Mouse (Mus musculus) midbrain, embryonic 14.5 days (tissue): Measurements from ENCODE around the gene Gm42417. TPM values are rescaled to one million over a fixed set of nuclear protein-coding genes. Genes with fewer than 3 reads are reported as not detected.

Experiments used
- ATAC-seq: fragments of 200-750 bp; cut with Nextera tagmentation; 2 replicates; pipeline ENCODE4 v1.8.0; 2017; ENCODE audit warnings: moderate number of reproducible peaks, moderate library complexity; ENCODE audit not compliant: low FRiP score, low TSS enrichment
- DNase-seq: peaks from one replicate; pipeline ENCODE4 v3.0.0-alpha.2; 2015
- H3K27ac ChIP-seq: fragments of 300-500 bp; sonication (generic); replicated peaks from 2 replicates; pipeline ENCODE4 v1.5.1; 2014; ENCODE audit warnings: mild to moderate bottlenecking, low read depth, low read length, moderate library complexity
- H3K27me3 ChIP-seq: fragments of 300-500 bp; sonication (generic); 2 replicates; pipeline ENCODE4 v1.6.1; 2014; ENCODE audit warnings: low read length, control low read depth, mixed read lengths; ENCODE audit not compliant: control insufficient read depth, insufficient read depth
- H3K36me3 ChIP-seq: fragments of 300-500 bp; sonication (generic); 2 replicates; pipeline ENCODE4 v1.6.1; 2014; ENCODE audit warnings: low read length, control low read depth; ENCODE audit not compliant: control insufficient read depth, insufficient read depth
- H3K4me1 ChIP-seq: fragments of 300-500 bp; sonication (generic); 2 replicates; pipeline ENCODE4 v1.6.1; 2014; ENCODE audit warnings: mild to moderate bottlenecking, antibody characterized with exemption, low read length, control low read depth; ENCODE audit not compliant: control insufficient read depth, insufficient read depth
- H3K4me2 ChIP-seq: fragments of 300-500 bp; sonication (generic); 2 replicates; pipeline ENCODE4 v1.6.1; 2014; ENCODE audit warnings: mild to moderate bottlenecking, low read length, moderate library complexity
- H3K4me3 ChIP-seq: fragments of 300-500 bp; sonication (generic); replicated peaks from 2 replicates; pipeline ENCODE4 v1.5.1; 2014; ENCODE audit warnings: low read depth, low read length
- H3K9ac ChIP-seq: fragments of 300-500 bp; sonication (generic); replicated peaks from 2 replicates; pipeline ENCODE4 v1.6.1; 2014; ENCODE audit warnings: mild to moderate bottlenecking, low read length, moderate library complexity
- H3K9me3 ChIP-seq: fragments of 300-500 bp; sonication (generic); 2 replicates; pipeline ENCODE4 v1.6.1; 2016; ENCODE audit warnings: low read length, control low read depth, mixed read lengths; ENCODE audit not compliant: control insufficient read depth
- WGBS: fragments of 180-500 bp; shearing (Covaris S2); extraction: QIAGEN DNeasy Blood & Tissue Kit; methylation state at CpG from one replicate; pipeline ENCODE4 v1.1.7; 2014; 5-methylcytosine and 5-hydroxymethylcytosine counted together
- polyA plus RNA-seq: library from polyadenylated mRNA; unstranded; fragments of >200 nt; fragmentation: Nextera tagmentation; extraction: Ambion mirVana; gene quantifications from 2 replicates; pipeline ENCODE4 v1.2.1, GENCODE M21; 2014

Gene Gm42417
- polyA plus RNA-seq, 1 experiment from 2014 or later, result not detected

DNA sequence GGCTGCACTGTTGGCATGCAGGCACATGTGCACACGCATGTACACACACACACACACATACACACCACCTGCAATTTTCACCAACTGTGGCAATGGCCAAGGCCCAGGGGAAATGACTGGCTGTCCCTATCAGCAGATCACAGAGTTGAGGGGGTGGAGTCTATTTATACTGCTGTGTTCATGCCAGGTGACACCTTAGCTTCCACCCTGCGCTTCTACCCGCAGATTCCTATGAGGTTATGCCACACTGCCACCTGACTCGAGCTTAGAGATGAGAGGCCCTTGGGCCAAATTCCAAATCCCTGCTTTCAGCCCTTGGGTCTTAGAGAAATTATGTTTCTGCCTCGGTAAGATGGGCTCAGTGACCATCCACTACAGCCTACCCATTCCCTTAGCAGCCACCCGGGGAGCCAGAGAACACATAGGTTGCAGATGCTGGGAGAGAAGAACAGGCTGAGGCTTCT, 4.6 kb downstream of the Gm42417 start:
- peaks cover 17% of the 10 kb centered on the region for H3K36me3 ChIP-seq
- no peaks in the 10 kb centered on the region for H3K9me3 ChIP-seq
- H3K4me1 ChIP-seq, result no peaks in the 10 kb centered on the region
- H3K27me3 ChIP-seq, result no peaks in the 10 kb centered on the region
- ATAC-seq (no peak), DNase-seq (no peak)
- H3K4me2 ChIP-seq, result no peak overlapping the region
- no peak overlapping the region for H3K4me3 ChIP-seq
- no peak overlapping the region for H3K9ac ChIP-seq
- H3K27ac ChIP-seq, result no peak overlapping the region
- 81% methylated on average over 6 of the region's 6 CpGs for WGBS

DNA sequence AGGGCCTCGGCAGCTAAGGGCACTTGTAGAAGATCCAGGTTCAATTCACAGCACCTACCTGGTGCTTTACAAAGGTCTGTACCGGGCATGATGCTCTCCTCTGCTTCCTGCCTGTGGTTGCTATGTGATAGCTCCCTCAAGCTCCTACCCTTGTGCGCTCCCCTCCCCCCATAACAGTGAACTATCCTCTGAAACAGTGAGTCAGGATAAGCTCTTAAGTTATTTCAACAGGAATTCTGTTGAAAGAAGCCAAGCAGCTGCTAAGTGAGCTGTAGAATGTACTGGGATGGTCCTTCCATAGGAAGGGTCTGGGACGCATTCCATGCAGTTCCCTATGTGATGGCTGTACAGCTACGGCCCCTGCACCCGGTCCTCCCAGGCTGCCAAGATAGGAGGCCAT, 5.7 kb downstream of the Gm42417 start:
- Histone ChIP-seq H3K27ac (no peak overlapping the region), H3K36me3 (peaks cover 6% of the 10 kb centered on the region), H3K27me3 (no peaks in the 10 kb centered on the region), H3K4me2 (no peak overlapping the region), H3K9me3 (no peaks in the 10 kb centered on the region), H3K4me3 (no peak overlapping the region), H3K4me1 (no peaks in the 10 kb centered on the region), H3K9ac (no peak overlapping the region)
- no peak for ATAC-seq
- 86% methylated on average over 6 of the region's 6 CpGs for WGBS
- DNase-seq, result no peak

DNA sequence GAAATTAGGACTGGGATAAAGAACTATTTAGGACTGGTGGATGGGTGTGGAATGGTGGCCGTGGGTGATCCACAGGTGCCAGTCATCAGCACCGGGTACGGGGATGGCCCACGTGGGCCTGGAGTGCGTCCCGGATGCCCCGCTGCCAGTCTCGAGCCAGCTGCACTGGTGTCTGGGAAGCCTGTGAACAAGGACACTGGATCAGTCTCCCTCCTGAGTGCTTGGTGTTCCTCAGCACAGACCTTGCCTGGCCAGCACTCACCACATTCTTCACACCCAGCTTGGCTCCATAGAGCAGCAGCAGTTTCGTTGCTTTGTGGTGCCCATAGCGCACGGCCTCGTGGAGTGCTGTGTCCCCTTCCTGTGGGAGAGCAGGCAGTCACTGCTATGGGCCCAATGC, 7.8 kb downstream of the Gm42417 start:
- H3K4me1 ChIP-seq, result no peaks in the 10 kb centered on the region
- H3K9ac ChIP-seq, result no peak overlapping the region
- DNase-seq (no peak), ATAC-seq (no peak)
- H3K9me3 ChIP-seq, result no peaks in the 10 kb centered on the region
- H3K27ac ChIP-seq, result no peak overlapping the region
- no peak overlapping the region for H3K4me2 ChIP-seq
- 0 out of 2 replicates have a peak, but pooled peaks cover 2% of the 10 kb centered on the region for H3K36me3 ChIP-seq
- H3K27me3 ChIP-seq, result no peaks in the 10 kb centered on the region
- H3K4me3 ChIP-seq, result no peak overlapping the region
- 95% methylated on average over 12 of the region's 12 CpGs for WGBS

- H3K9me3 ChIP-seq, result no peaks in the 10 kb centered on the region
These were observed 8.3 kb downstream of the Gm42417 start for GRCm38 (mm10) chr1:36530962-36531361.

DNA sequence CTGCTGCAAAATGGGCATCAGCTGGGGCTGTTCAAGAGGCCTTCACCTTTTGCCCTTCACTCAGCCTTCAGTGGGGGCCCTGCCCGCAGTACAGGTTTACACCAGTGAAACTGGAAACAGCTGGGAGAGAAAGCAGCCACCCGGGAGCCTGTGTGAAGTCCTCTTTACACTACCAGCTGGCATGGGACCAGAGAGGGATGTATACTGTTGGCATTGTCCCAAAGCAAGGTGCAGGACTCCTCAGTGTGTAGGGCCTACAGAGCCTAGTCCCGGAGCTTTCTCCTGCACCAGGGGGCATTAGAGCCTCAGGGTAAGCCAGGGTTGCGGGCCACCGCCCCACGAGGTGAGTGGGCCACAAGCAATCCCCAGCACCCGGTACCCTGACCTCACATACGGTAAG, 8.7 kb downstream of the Gm42417 start:
- H3K27ac ChIP-seq, result no peak overlapping the region
- no peak for ATAC-seq
- H3K4me1 ChIP-seq, result no peaks in the 10 kb centered on the region
- no peak for DNase-seq
- no peaks in the 10 kb centered on the region for H3K9me3 ChIP-seq
- no peak overlapping the region for H3K4me3 ChIP-seq
- no peak overlapping the region for H3K9ac ChIP-seq
- 87% methylated on average over 8 of the region's 8 CpGs for WGBS
- no peaks in the 10 kb centered on the region for H3K27me3 ChIP-seq
- H3K36me3 ChIP-seq, result peaks cover 10% of the 10 kb centered on the region
- no peak overlapping the region for H3K4me2 ChIP-seq

More at GRCm38 (mm10) chr1:36530962-36531361, 8.3 kb downstream of the Gm42417 start:
- H3K9ac ChIP-seq, result no peak overlapping the region
- WGBS, result 91% methylated on average over 7 of the region's 7 CpGs
- H3K27me3 ChIP-seq, result no peaks in the 10 kb centered on the region
- H3K4me2 ChIP-seq, result no peak overlapping the region
- H3K36me3 ChIP-seq, result peaks cover 5% of the 10 kb centered on the region
- no peaks in the 10 kb centered on the region for H3K4me1 ChIP-seq
- H3K27ac ChIP-seq, result no peak overlapping the region
- no peak overlapping the region for H3K4me3 ChIP-seq
- no peak for DNase-seq
- no peak for ATAC-seq

DNA sequence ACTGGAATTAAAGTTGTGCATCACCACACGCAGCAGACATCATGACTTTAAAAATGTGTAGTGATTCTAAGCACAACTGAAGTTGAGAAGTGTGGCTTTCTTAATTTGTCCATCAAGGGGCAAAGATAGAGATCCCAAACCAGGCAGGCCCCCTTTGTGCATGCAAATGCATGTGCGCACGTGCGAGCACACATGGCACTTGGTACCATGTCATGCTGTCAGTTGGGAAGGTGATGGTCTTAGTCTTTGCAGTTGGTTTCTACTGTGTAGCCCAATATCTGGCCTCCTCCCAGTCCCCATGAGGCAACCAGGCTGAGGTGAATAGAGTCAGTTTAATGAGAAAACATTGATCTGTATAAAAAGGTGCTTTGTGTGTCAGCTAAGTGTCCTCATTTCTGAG, 9.4 kb downstream of the Gm42417 start:
- Histone ChIP-seq H3K4me3 (no peak overlapping the region), H3K27me3 (no peaks in the 10 kb centered on the region), H3K9ac (no peak overlapping the region), H3K27ac (no peak overlapping the region), H3K9me3 (no peaks in the 10 kb centered on the region), H3K36me3 (peaks cover 16% of the 10 kb centered on the region), H3K4me1 (no peaks in the 10 kb centered on the region), H3K4me2 (no peak overlapping the region)
- DNase-seq (no peak), ATAC-seq (no peak)
- 98% methylated on average over 4 of the region's 4 CpGs for whole genome bisulfite sequencing

- Histone ChIP-seq H3K4me3 (no peak overlapping the region), H3K9me3 (no peaks in the 10 kb centered on the region), H3K9ac (no peak overlapping the region), H3K27ac (no peak overlapping the region), H3K4me2 (no peak overlapping the region), H3K36me3 (peaks cover 22% of the 10 kb centered on the region), H3K4me1 (no peaks in the 10 kb centered on the region), H3K27me3 (no peaks in the 10 kb centered on the region)
- DNase-seq (no peak), ATAC-seq (no peak)
- 92% methylated on average over 4 of the region's 4 CpGs for WGBS
These were observed 10.0 kb downstream of the Gm42417 start for GRCm38 (mm10) chr1:36529274-36529673.

DNA sequence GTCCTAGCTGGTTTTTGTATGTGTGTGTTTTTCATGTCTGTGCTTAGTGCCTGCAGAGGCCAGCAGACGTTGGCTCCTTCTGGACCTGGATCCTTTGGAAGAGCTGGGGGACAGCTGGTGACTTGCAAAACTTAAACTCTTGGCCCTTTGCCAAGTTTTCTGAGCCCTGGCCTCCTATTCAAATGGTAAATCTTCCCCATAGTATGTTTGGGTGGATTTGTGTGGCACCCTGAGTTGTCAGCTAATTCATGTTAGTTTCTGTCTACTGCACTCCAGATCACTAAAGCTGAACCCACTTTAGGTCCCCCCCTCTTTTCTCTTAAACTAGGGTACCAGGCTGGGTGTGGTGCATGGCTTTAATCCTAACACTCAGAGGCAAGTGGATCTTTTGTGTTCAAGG, 10.9 kb downstream of the Gm42417 start:
- Histone ChIP-seq H3K4me1 (no peaks in the 10 kb centered on the region), H3K4me2 (no peak overlapping the region), H3K9me3 (no peaks in the 10 kb centered on the region), H3K27ac (peak overlapping the region; percentile 66), H3K36me3 (peaks cover 31% of the 10 kb centered on the region), H3K9ac (no peak overlapping the region), H3K27me3 (no peaks in the 10 kb centered on the region), H3K4me3 (no peak overlapping the region)
- ATAC-seq (peak; percentile 42; the same call in 1 of the 2 replicates), DNase-seq (peak; percentile 84)
- WGBS, result 3% methylated on average over 1 of the region's 1 CpGs

DNA sequence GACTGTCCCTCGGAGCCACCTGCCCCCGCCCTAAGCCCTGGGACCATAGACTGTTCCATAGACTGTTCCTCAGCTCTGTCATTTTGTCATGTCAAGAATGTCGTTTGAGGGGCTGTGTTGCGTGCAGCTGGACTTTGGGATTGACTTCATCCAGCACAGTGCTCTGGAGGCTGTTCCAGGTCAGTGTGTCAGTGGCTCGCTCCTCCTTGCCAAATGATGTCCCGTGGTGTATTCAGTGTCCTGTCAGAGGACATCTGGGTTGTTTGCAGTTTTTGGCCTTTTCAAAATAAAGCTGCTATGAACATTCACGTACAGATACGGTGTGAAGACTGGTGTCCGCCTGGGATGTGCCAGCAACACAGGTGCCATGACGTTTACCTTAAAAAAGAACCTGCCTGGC, 12.3 kb downstream of the Gm42417 start:
- no peak for ATAC-seq
- Histone ChIP-seq H3K27me3 (no peaks in the 10 kb centered on the region), H3K4me3 (no peak overlapping the region), H3K4me1 (no peaks in the 10 kb centered on the region), H3K4me2 (no peak overlapping the region), H3K36me3 (peaks cover 43% of the 10 kb centered on the region), H3K9me3 (no peaks in the 10 kb centered on the region), H3K27ac (no peak overlapping the region), H3K9ac (no peak overlapping the region)
- WGBS, result 91% methylated on average over 10 of the region's 10 CpGs
- DNase-seq, result no peak
